Mouse (Mus musculus): ENCODE data around the gene Minos1.

- TF ChIP-seq CTCF (IDR thresholded peaks at IDR 0.05; ENCODE audit: extremely low read depth, insufficient read depth, insufficient read length, insufficient replicate concordance) (no peak), POLR2A (IDR thresholded peaks at IDR 0.05; ENCODE audit: low read depth, low read length) (no peak)
Observed at GRCm38 (mm10) chr4:139075041-139075711, 55.7 kb downstream of the Minos1 start, which contains the start of gene Htr6.

Data from spleen, adult 2 months (tissue).